Mouse (Mus musculus) limb, embryonic 11.5 days (tissue): ENCODE measurements around the gene Igfn1. TPM values are rescaled to one million over a fixed set of nuclear protein-coding genes. Genes with fewer than 3 reads are reported as not detected.

Source experiments
- ATAC-seq: fragments of 200-750 bp; cut with Nextera tagmentation; 2 replicates; pipeline ENCODE4 v1.8.0; 2017; ENCODE audit warnings: low read depth; ENCODE audit not compliant: insufficient number of reproducible peaks, low FRiP score, low TSS enrichment
- DNase-seq: peaks from one replicate; pipeline ENCODE4 v3.0.0-alpha.2; 2015; ENCODE audit warnings: low spot score
- H3K27ac ChIP-seq: fragments of 300-500 bp; sonication (generic); replicated peaks from 2 replicates; pipeline ENCODE4 v1.5.1; 2014; ENCODE audit warnings: low read depth, mild to moderate bottlenecking, low read length
- H3K27me3 ChIP-seq: fragments of 300-500 bp; sonication (generic); 2 replicates; pipeline ENCODE4 v1.6.1; 2014; ENCODE audit warnings: mild to moderate bottlenecking, low read length, mixed read lengths; ENCODE audit not compliant: control insufficient read depth, insufficient read depth
- H3K36me3 ChIP-seq: fragments of 300-500 bp; sonication (generic); 2 replicates; pipeline ENCODE4 v1.6.1; 2014; ENCODE audit warnings: mild to moderate bottlenecking, low read length, moderate library complexity, mixed read lengths; ENCODE audit not compliant: control insufficient read depth, insufficient read depth
- H3K4me1 ChIP-seq: fragments of 300-500 bp; sonication (generic); 2 replicates; pipeline ENCODE4 v1.6.1; 2014; ENCODE audit warnings: low read length, mixed read lengths; ENCODE audit not compliant: control insufficient read depth, insufficient read depth
- H3K4me2 ChIP-seq: fragments of 300-500 bp; sonication (generic); 2 replicates; pipeline ENCODE4 v1.6.1; 2014; ENCODE audit warnings: low read depth, mild to moderate bottlenecking, moderate library complexity; ENCODE audit not compliant: severe bottlenecking
- H3K4me3 ChIP-seq: fragments of 300-500 bp; sonication (generic); 2 replicates; pipeline ENCODE4 v1.5.1; 2014; ENCODE audit warnings: low read depth, low read length
- H3K9ac ChIP-seq: fragments of 300-500 bp; sonication (generic); 2 replicates; pipeline ENCODE4 v1.6.1; 2014; ENCODE audit warnings: mild to moderate bottlenecking, low read length
- H3K9me3 ChIP-seq: fragments of 300-500 bp; sonication (generic); 2 replicates; pipeline ENCODE4 v1.6.1; 2016; ENCODE audit warnings: low read length; ENCODE audit not compliant: control insufficient read depth
- WGBS: fragments of 180-500 bp; shearing (Covaris S2); extraction: QIAGEN DNeasy Blood & Tissue Kit; methylation state at CpG from one replicate; pipeline ENCODE4 v1.1.7; 2014; 5-methylcytosine and 5-hydroxymethylcytosine counted together
- polyA plus RNA-seq: library from polyadenylated mRNA; unstranded; fragments of >200 nt; fragmentation: Nextera tagmentation; extraction: Ambion mirVana; gene quantifications from 2 replicates; pipeline ENCODE4 v1.2.1, GENCODE M21; 2014

Gene Igfn1
- polyA plus RNA-seq, 1 experiment from 2014 or later = 0.13 TPM

GRCm38 (mm10) chr1:135917206-135917605 is 88.9 kb downstream of the Igfn1 start:
- Histone ChIP-seq H3K27me3 (peaks cover 52% of the 10 kb centered on the region), H3K9ac (no peak overlapping the region), H3K9me3 (no peaks in the 10 kb centered on the region), H3K4me3 (no peak overlapping the region), H3K4me2 (no peak overlapping the region), H3K4me1 (peaks cover 5% of the 10 kb centered on the region; the same call in 1 of the 2 replicates), H3K27ac (no peak overlapping the region), H3K36me3 (no peaks in the 10 kb centered on the region)
- WGBS = 10% methylated on average over 5 of the region's 5 CpGs
- DNase-seq (no peak), ATAC-seq (no peak)

- WGBS = 37% methylated on average over 5 of the region's 5 CpGs
- Histone ChIP-seq H3K4me1 (peaks cover 5% of the 10 kb centered on the region; the same call in 1 of the 2 replicates), H3K27me3 (peaks cover 46% of the 10 kb centered on the region), H3K4me3 (no peak overlapping the region), H3K9ac (no peak overlapping the region), H3K4me2 (no peak overlapping the region), H3K9me3 (no peaks in the 10 kb centered on the region), H3K36me3 (no peaks in the 10 kb centered on the region), H3K27ac (no peak overlapping the region)
- ATAC-seq (no peak), DNase-seq (no peak)
These were observed 89.6 kb downstream of the Igfn1 start for GRCm38 (mm10) chr1:135916486-135917058.

- no peaks in the 10 kb centered on the region for H3K4me1 ChIP-seq
- H3K27me3 ChIP-seq = peaks cover 29% of the 10 kb centered on the region
- no peak overlapping the region for H3K4me3 ChIP-seq
- no peaks in the 10 kb centered on the region for H3K9me3 ChIP-seq
- ATAC-seq (no peak), DNase-seq (no peak)
- no peak overlapping the region for H3K27ac ChIP-seq
- WGBS = 76% methylated on average over 4 of the region's 4 CpGs
- H3K4me2 ChIP-seq = no peak overlapping the region
- H3K36me3 ChIP-seq = no peaks in the 10 kb centered on the region
- no peak overlapping the region for H3K9ac ChIP-seq
These were observed 92.5 kb downstream of the Igfn1 start for GRCm38 (mm10) chr1:135913657-135914056.

GRCm38 (mm10) chr1:135909381-135909780 is 96.8 kb downstream of the Igfn1 start:
- no peak overlapping the region for H3K9ac ChIP-seq
- H3K4me2 ChIP-seq = no peak overlapping the region
- H3K4me3 ChIP-seq = no peak overlapping the region
- H3K27me3 ChIP-seq = no peaks in the 10 kb centered on the region
- H3K36me3 ChIP-seq = no peaks in the 10 kb centered on the region
- no peaks in the 10 kb centered on the region for H3K9me3 ChIP-seq
- WGBS = 13% methylated on average over 6 of the region's 6 CpGs
- DNase-seq (no peak), ATAC-seq (no peak)
- H3K4me1 ChIP-seq = no peaks in the 10 kb centered on the region
- H3K27ac ChIP-seq = no peak overlapping the region

GRCm38 (mm10) chr1:135906736-135907135 is 99.4 kb downstream of the Igfn1 start:
- Histone ChIP-seq H3K27ac (no peak overlapping the region), H3K9me3 (no peaks in the 10 kb centered on the region), H3K4me1 (no peaks in the 10 kb centered on the region), H3K4me2 (no peak overlapping the region), H3K4me3 (no peak overlapping the region), H3K27me3 (no peaks in the 10 kb centered on the region), H3K9ac (no peak overlapping the region), H3K36me3 (no peaks in the 10 kb centered on the region)
- 31% methylated on average over 11 of the region's 11 CpGs for WGBS
- DNase-seq (no peak), ATAC-seq (no peak)

Other genes with a start within 250 kb of the Igfn1 start
- 32.8 and 33.3 TPM in 2 replicates for gene Phlda3, start 240.2 kb downstream of the Igfn1 start, polyA plus RNA-seq
- gene Tnni1, start 226.9 kb downstream of the Igfn1 start, polyA plus RNA-seq = 13.7 and 19.4 TPM in 2 replicates
- 4.5 TPM in 2 replicates for gene Lad1, start 187.7 kb downstream of the Igfn1 start, polyA plus RNA-seq
- gene Tnnt2, start 170.0 kb downstream of the Igfn1 start, polyA plus RNA-seq = 6.0 and 7.3 TPM in 2 replicates
- 0.71 and 0.79 TPM in 2 replicates for gene Pkp1, start 87.1 kb downstream of the Igfn1 start, polyA plus RNA-seq
- gene Tmem9, start 1.8 kb upstream of the Igfn1 start, polyA plus RNA-seq = 60.6 and 99.8 TPM in 2 replicates
- gene Ascl5, start 44.5 kb upstream of the Igfn1 start, polyA plus RNA-seq = not detected in 2 replicates
- gene Cacna1s, start 46.4 kb upstream of the Igfn1 start, polyA plus RNA-seq = 0.17 and 0.21 TPM in 2 replicates
- gene Kif21b, start 125.0 kb upstream of the Igfn1 start, polyA plus RNA-seq = 8.9 and 10.2 TPM in 2 replicates
- gene Mroh3, start 206.5 kb upstream of the Igfn1 start, polyA plus RNA-seq = 0.33 and 0.40 TPM in 2 replicates
- 26.8 and 27.8 TPM in 2 replicates for gene Inava, start 227.9 kb upstream of the Igfn1 start, polyA plus RNA-seq